Mouse (Mus musculus): ENCODE results near the gene Zmpste24.

GRCm38 (mm10) chr4:121039331-121040115 is 58.5 kb downstream of the Zmpste24 start, which contains the start of gene Col9a2:
- TF ChIP-seq POLR2A (IDR thresholded peaks at IDR 0.05; ENCODE audit: insufficient read length, low read depth), result no peak
- TF ChIP-seq POLR2AphosphoS2 (IDR thresholded peaks at IDR 0.05; ENCODE audit: insufficient read length, low read depth), result no peak
